Mouse (Mus musculus) gonadal fat pad, adult 2 months (tissue): ENCODE measurements around the gene Olfr618. TPM values are rescaled to one million over a fixed set of nuclear protein-coding genes. Genes with fewer than 3 reads are reported as not detected.
"Not testable (repeated sequence)": the region's sequence is repeated elsewhere in the genome, so short reads cannot be mapped to it uniquely, and the experiment has no call there.

Source experiments
- DNase-seq: peaks from one replicate; pipeline ENCODE4 v3.0.0-alpha.2; 2012; ENCODE audit warnings: low read depth
- polyA plus RNA-seq: library from polyadenylated mRNA; depleted of rRNA; stranded (reverse); fragments of >200 nt; gene quantifications from 2 replicates; pipeline ENCODE4 v1.2.3, GENCODE M21; 2012; rRNA removed

The Olfr618 gene
- polyA plus RNA-seq, result not detected in 2 replicates

DNA sequence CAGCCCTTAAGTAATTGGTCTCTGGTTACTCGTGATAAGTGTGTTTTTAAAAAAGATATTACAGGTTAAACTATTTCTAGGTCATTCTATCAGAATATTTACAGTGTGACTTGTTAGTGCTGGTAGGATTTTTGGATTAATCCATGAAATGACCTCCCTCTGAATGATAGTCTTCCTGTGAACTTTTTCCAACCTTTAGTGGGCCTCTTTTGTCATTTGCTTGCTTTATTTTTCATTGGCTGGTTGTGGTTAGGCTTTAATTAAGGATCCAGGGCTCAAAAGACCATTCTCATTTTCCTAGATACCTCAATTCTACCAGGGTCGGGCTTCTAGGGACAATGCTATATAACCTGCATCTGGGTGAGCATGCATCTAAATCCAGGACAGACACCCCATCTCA is at the start of gene Olfr618:
Gene Olfr618 (plus strand): TSS at position 301 of the 400 bp plus-strand sequence.
- DNase-seq, result no peak

DNA sequence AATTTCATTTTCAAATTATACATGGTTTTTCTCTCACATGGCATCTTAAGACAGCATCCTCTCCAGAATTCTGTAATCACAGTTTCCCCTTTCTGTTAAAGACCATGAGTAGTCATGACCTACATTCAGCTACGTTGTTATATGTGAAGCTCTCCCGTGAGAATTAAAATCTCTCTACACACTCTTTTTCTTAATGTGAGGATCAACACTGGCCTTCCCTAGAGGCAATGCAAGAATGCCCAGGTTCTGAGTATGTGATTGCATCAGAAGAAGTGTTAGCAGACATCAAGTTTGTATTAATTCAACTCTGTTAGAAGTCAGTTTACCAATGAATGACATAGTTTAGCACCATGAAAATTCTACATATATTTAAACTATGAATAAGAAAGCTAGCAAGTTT is 47.3 kb upstream of the Olfr618 start, which contains the start of gene Olfr612:
Gene Olfr612 (minus strand): TSS at position 101 of the 400 bp plus-strand sequence.
- not testable (repeated sequence) for DNase-seq

DNA sequence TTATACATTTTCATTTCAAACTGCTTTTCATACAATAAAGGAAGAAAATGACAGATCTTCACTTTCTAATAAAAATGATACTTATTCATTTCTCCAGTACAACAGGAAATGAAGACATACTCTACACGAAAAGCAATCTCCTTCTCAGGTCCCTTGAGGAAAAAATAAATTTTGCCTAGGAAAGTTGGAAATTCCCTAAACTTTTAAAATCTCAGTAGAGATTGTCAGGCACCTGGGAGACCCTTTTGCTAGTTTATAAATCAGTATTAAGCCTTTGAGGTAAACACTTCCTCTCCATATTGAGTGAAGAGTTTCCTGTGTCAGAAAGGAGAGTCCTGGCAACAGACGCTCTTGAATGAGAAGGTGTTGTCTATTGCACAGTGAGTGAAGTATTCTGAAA is 42.1 kb upstream of the Olfr618 start, which contains the start of gene Olfr613:
Gene Olfr613 (plus strand): TSS at position 301 of the 400 bp plus-strand sequence.
- no peak for DNase-seq

DNA sequence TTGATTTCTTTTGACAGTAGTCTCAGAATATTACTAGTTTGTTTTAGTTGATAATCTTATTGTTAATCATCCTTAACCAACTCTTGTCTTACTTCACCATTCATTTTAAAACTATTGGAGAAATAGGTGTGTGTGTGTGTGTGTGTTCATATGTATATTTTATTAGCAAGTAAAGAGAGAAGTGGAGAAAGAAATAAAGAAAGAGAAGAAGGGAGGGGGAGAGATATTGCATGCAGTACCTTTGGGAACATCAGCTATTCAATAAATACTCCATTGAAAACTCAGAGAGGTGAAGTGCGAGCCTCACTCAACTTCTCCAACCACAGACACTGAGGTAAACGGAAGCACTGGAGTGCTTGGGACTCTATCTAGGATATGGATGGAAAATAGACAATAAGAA is 34.1 kb upstream of the Olfr618 start, which contains the start of gene Olfr615:
Gene Olfr615 (plus strand): TSS at position 301 of the 400 bp plus-strand sequence.
- no peak for DNase-seq

DNA sequence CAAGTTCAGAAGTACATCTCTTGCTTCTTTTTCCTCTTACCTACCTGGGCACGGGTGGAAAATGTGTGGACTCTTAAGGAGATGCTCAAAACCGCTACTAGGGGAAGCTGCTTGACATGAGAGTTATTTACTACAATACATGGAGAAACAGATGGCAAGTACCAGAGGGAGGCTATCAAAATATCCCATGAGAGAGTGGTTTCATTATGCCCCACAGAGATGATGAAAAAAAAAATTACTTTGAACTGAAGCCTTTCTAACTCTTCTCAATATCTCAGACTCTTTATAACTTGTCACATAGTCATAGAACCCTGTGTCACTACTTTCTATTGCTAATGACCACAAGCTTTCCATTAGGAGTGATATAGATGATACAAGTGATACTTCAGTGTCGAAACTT is 20.9 kb upstream of the Olfr618 start, which contains the start of gene Olfr616:
Gene Olfr616 (minus strand): TSS at position 101 of the 400 bp plus-strand sequence.
- DNase-seq, result no peak

DNA sequence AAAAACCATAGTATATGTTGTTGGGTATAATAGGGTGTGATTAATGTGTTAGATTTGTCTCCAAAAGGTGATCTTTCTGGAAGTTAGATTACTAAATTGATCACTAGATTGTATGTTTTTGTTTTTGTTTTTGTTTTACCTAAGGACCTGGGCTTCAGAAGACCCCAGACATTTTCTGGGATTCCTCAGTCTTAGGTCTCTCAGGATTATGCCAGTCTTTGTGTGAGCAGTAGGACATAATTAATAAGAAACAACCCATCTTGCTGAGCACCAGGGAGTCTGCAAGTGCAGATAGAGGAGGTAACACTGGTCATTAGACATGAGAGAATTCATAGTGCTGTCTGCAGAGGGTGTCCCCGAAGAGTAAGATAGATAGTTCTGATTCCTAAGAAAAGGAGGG is 17.1 kb upstream of the Olfr618 start, which contains the start of gene Olfr617:
Gene Olfr617 (plus strand): TSS at position 301 of the 400 bp plus-strand sequence.
- DNase-seq, result no peak

DNA sequence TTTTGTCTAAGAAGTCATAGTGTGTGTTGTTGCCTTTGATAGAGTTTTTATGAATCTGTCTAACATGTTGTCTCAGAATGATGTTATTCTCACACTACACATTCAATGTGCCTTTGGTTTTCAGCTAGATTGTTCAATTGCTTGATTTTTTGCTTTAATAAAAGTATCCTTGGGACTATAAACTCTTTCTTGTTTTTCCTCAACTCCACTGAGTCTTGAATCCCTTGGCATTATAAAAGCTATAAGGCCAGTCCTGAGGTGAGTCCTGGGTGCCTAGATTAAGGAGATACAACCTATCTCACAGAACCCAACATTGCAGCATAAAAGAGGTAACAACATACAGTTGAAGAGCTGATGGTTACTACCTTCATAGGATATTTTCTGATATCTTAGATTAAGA is 10.4 kb downstream of the Olfr618 start, which contains the start of gene Olfr619:
Gene Olfr619 (plus strand): TSS at position 301 of the 400 bp plus-strand sequence.
- DNase-seq, result no peak

DNA sequence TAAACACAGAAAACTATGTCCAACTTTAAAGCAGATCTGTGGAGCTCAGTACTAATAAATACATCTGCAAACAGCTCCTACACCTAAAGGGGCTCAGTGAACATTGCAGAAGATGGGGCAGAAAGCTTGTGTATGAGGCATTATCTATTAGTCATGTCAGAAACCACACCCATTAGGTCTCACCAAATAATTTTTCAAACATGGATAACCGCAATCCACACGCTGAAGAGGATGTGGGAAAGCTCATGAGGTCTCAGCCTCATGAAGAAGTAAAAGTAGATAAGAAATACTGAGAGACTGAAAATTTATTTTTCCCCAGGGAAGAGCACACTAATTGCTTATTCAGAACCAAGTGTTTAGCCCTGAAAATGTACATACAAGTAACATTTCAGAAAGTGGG is 17.5 kb downstream of the Olfr618 start:
- no peak for DNase-seq

DNA sequence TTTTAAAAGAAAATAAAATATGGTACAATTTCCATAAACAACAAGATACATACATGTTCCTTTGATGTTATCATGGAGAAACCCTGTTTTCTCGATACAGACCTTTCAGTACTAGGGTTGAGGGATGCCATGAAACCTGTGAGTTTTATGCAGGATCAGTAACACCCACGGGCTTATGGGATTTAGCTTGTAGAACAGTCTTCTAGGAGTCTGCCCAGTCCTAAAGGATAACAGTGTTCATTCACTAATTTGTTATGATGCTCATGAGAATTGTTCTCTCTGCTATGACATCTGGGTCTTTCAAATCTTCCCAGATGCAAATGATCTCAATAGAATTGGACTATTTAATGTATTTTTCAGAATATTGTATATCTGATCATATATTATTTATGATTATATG is 22.5 kb downstream of the Olfr618 start, which contains the start of gene Olfr620:
Gene Olfr620 (minus strand): TSS at position 101 of the 400 bp plus-strand sequence.
- no peak for DNase-seq

DNA sequence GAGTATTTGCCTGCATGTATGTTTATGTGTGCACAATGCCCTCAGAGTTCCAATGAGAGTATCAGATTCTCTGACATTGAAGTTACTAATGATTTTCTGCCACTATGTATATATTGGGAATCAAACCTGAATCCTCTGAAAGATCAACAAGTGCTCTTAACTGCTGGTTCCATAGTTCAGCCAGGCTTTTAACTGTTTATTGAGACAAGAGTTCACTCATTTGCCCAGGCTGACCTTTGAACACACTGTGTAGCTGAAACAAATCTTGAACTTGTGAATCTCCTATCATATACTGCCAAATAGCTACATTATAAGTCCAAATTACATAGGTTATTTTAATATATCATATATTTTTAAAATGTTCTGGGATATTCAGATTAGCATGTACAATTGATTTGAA is 46.9 kb downstream of the Olfr618 start:
- no peak for DNase-seq

DNA sequence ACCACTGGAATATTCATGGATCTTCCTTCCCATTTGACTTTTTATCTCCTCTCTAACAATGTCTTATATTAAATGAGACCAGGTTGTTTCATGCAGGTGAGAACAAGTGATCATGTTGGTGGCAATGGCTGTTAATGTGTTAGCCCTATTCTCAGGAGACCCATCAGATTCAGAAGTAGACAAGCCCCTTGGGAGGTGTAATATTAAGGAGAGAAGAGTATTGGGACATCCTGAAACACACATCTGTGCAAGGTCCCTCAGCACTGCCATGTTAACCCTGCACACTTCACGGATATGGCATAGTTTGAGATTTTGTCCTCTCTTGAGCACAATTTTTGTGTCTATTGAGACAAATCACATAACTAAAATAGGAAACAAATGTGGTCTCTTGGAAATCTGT is 52.7 kb downstream of the Olfr618 start, which contains the start of gene Olfr622:
Gene Olfr622 (minus strand): TSS at position 101 of the 400 bp plus-strand sequence.
- no peak for DNase-seq

DNA sequence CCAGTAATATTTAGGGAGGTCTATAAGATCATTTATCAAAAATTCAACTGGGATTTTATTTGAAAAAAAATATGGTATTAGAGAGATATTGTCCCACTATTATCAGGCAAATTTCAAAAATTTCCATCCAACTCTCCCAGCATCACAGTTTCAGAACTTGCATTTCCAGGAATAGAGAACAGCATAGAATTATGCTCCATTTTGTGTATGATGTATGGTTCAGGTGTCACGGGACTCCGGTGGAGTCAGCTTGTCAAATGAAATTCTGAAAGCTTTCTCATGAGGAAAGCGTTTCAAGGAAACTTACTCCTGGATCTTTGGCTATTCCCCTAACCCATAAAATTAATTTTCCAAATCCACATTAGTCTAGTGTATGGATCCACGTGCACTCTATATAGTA is 54.2 kb downstream of the Olfr618 start:
- DNase-seq, result no peak

Other genes starting within 250 kb of the Olfr618 start
- not detected in 2 replicates for gene Olfr600, start 240.4 kb upstream of the Olfr618 start, polyA plus RNA-seq
- gene Olfr601, start 227.4 kb upstream of the Olfr618 start, polyA plus RNA-seq, result not detected in 2 replicates
- not detected in 2 replicates for gene Olfr603, start 203.9 kb upstream of the Olfr618 start, polyA plus RNA-seq
- not detected in 2 replicates for gene Usp17lc, start 175.0 kb upstream of the Olfr618 start, polyA plus RNA-seq
- not detected in 2 replicates for gene Olfr605, start 144.7 kb upstream of the Olfr618 start, polyA plus RNA-seq
- not detected in 2 replicates for gene Olfr606, start 141.1 kb upstream of the Olfr618 start, polyA plus RNA-seq
- not detected in 2 replicates for gene Olfr607, start 126.0 kb upstream of the Olfr618 start, polyA plus RNA-seq
- not detected in 2 replicates for gene Olfr608, start 120.2 kb upstream of the Olfr618 start, polyA plus RNA-seq
- gene Olfr609, start 92.0 kb upstream of the Olfr618 start, polyA plus RNA-seq, result not detected in 2 replicates
- not detected in 2 replicates for gene Olfr610, start 78.0 kb upstream of the Olfr618 start, polyA plus RNA-seq
- gene Olfr611, start 69.3 kb upstream of the Olfr618 start, polyA plus RNA-seq, result not detected in 2 replicates
- not detected in 2 replicates for gene Olfr612, start 47.4 kb upstream of the Olfr618 start, polyA plus RNA-seq
- gene Olfr613, start 42.0 kb upstream of the Olfr618 start, polyA plus RNA-seq, result not detected in 2 replicates
- not detected in 2 replicates for gene Olfr615, start 34.0 kb upstream of the Olfr618 start, polyA plus RNA-seq
- gene Olfr616, start 21.0 kb upstream of the Olfr618 start, polyA plus RNA-seq, result not detected in 2 replicates
- gene Olfr617, start 17.0 kb upstream of the Olfr618 start, polyA plus RNA-seq, result not detected in 2 replicates
- gene Olfr619, start 10.5 kb downstream of the Olfr618 start, polyA plus RNA-seq, result not detected in 2 replicates
- gene Olfr620, start 22.4 kb downstream of the Olfr618 start, polyA plus RNA-seq, result not detected in 2 replicates
- not detected in 2 replicates for gene Olfr622, start 52.6 kb downstream of the Olfr618 start, polyA plus RNA-seq
- gene Olfr623, start 73.6 kb downstream of the Olfr618 start, polyA plus RNA-seq, result not detected in 2 replicates
- not detected in 2 replicates for gene Olfr624, start 81.1 kb downstream of the Olfr618 start, polyA plus RNA-seq
- gene Olfr625-ps1, start 92.6 kb downstream of the Olfr618 start, polyA plus RNA-seq, result not detected in 2 replicates
- gene Olfr243, start 124.6 kb downstream of the Olfr618 start, polyA plus RNA-seq, result not detected in 2 replicates
- gene Olfr628, start 140.3 kb downstream of the Olfr618 start, polyA plus RNA-seq, result not detected in 2 replicates
- gene Olfr629, start 154.8 kb downstream of the Olfr618 start, polyA plus RNA-seq, result not detected in 2 replicates
- not detected in 2 replicates for gene Olfr630, start 167.2 kb downstream of the Olfr618 start, polyA plus RNA-seq
- not detected in 2 replicates for gene Olfr69, start 181.5 kb downstream of the Olfr618 start, polyA plus RNA-seq
- gene Olfr68, start 189.6 kb downstream of the Olfr618 start, polyA plus RNA-seq, result not detected in 2 replicates
- not detected in 2 replicates for gene Olfr67, start 201.7 kb downstream of the Olfr618 start, polyA plus RNA-seq
- gene Hbb-bt, start 223.9 kb downstream of the Olfr618 start, polyA plus RNA-seq, result 189 and 481 TPM in 2 replicates
- 2,031 and 4,766 TPM in 2 replicates for gene Hbb-bs, start 238.0 kb downstream of the Olfr618 start, polyA plus RNA-seq